Mouse (Mus musculus): Measurements from ENCODE around the gene Tmem233.

The Tmem233 gene

DNA sequence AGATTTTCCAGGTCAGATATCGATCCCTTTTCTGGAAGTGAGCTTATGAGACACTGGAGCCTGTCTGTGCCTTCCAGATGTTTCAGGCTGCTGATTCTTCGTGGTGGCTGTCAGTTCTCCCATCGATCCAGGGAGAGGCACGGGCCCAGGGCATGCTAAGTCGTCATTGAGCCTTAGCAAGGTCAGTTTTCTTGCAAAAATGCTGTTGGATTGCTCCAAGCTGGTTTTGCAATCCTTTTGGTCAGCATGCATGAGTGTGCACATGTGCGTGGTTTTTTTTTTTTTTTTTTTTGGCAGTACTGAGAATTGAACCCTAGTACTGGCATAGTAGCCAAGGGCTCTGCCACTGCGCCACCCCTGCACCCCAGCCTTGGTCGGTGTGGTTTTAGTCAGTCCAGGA is 79.9 kb downstream of the Tmem233 start:
- DNase-seq, result no peak

DNA sequence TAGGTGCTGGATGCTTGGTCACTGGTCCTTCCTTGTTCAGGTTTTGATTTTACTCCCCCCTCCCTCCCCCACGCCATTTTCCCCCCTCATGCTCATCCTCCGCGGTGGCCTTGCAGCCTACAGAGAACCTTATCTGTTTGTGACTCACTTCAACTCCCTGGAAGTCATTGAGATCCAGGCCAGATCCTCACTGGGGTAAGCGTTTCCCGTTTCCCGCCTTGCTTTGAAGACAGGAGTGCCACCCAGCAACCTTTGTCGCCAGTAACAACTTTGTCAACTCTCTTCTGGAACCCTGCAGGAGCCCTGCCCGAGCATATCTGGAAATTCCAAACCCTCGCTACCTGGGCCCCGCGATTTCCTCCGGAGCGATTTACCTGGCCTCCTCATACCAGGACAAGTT is 85.7 kb downstream of the Tmem233 start:
- no peak for DNase-seq

GRCm38 (mm10) chr5:115994101-115994500 is 88.9 kb downstream of the Tmem233 start:
- no peak for DNase-seq

DNA sequence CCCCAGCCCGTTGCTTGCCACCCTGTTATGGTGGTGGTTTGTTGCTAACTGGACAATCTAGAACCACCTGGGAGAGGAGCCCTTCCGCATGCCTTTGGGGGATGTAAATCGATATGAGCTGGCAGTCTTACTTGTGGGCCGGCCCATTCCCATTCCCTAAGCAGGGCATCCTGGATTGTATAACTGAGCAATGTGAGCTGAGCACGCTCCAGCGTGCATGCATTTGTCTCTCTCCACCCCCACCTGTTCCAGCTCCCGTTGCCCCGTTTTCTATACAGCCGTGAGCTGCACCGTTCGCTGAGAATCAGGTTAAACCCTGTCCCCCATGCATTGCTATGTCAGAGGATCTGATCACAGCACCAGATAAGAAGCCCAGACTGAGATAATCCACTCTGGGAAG is 91.3 kb downstream of the Tmem233 start:
- no peak for DNase-seq

Measured in liver (tissue).